Mouse (Mus musculus) liver, adult 2 months (tissue): Measurements from ENCODE around the gene Cdk1.

Experiments used
- CTCF ChIP-seq: fragments of 200-500 bp; IDR thresholded peaks from 2 replicates; pipeline ENCODE4 v1.5.1; 2011; ENCODE audit warnings: low read depth, low read length, control low read depth
- POLR2A ChIP-seq: fragments of 200-500 bp; IDR thresholded peaks from 2 replicates; pipeline ENCODE4 v1.6.1; 2011; ENCODE audit warnings: low read length, control low read depth; ENCODE audit not compliant: insufficient read depth; ENCODE audit errors: extremely low read depth

DNA sequence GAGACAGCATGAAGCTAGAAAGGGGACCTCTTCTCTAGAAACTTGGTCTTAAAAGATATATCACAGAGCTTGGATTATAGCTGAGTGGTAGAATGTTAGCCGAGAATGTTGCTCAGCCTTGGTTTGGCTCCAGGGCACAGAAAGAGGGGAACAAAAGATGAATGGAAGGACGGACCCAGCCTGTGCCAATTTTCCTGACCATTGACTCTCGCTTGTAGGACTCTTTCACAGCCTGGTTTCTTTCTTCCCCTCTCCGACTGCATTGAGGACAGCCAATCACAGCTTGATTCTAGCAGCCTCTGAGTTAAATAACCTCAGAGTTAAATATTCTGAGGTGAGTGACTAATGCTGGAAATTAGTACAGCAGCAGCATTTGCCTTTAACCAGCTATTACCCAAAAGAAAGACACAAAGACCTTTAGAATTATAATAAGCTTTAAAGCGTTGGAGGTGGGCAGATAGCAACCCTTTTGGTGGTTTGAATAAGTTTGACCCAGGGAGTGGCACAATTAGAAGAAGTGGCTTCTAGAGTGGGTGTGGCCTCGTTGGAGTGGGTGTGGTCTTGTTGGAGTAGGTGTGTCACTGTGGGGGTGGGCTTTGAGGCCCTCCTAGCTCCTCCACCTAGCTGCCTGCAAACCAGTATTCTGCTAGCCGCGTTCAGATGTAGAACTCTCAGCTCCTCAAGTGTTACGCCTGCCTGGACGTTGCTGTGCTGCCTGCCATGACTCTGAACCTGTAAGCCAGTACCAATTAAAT is 21.2 kb upstream of the Cdk1 start:
- TF ChIP-seq CTCF = no peak
- TF ChIP-seq POLR2A = no peak
